Comparison of ENCODE assay signal across 15 mouse cellular contexts in genomic region chr1:20997328-20997689, GRCm38 (mm10). TPM values are rescaled to one million over a fixed set of nuclear protein-coding genes. Genes with fewer than 3 reads are reported as not detected.
DNase-seq lines count a peak whose midpoint lies in the region; ATAC-seq lines count a peak whose summit lies in the region.
"Had no signal": no experiment of that assay in that cellular context is flagged by ENCODE, and none has a peak within 500 bp of the region (broad histone marks: within the 10 kb centered on the region; RNA-seq: fewer than 3 reads in every experiment).

No protein-coding gene starts in this region.

- no peak overlapping the region for H3K4me3 ChIP-seq in forebrain, embryonic 10.5 days
- no peak overlapping the region for H3K4me3 ChIP-seq in forebrain, embryonic 16.5 days (replicated peaks; ENCODE audit: low read length)
- H3K4me3 ChIP-seq in kidney, embryonic 16.5 days (ENCODE audit: low read length) = no peak overlapping the region
- H3K4me3 ChIP-seq: limb, embryonic 13.5 days; myocyte had no signal

- no peaks in the 10 kb centered on the region for H3K9me3 ChIP-seq in forebrain, embryonic 10.5 days
- H3K9me3 ChIP-seq in forebrain, embryonic 16.5 days (ENCODE audit: control insufficient read depth, low read length) = no peaks in the 10 kb centered on the region
- no peaks in the 10 kb centered on the region for H3K9me3 ChIP-seq in kidney, embryonic 16.5 days (ENCODE audit: low read length)
- H3K9me3 ChIP-seq: limb, embryonic 13.5 days had no signal

- H3K27ac ChIP-seq in forebrain, embryonic 10.5 days = 0 out of 2 replicates have a peak overlapping the region, but pooled peaks have one; percentile 25
- no peak overlapping the region for H3K27ac ChIP-seq in forebrain, embryonic 16.5 days (ENCODE audit: low read length)
- no peak overlapping the region for H3K27ac ChIP-seq in kidney, embryonic 16.5 days (ENCODE audit: low read length)
- H3K27ac ChIP-seq: limb, embryonic 13.5 days had no signal

- H3K4me1 ChIP-seq in forebrain, embryonic 10.5 days = peaks cover 22% of the 10 kb centered on the region
- peaks cover 6% of the 10 kb centered on the region for H3K4me1 ChIP-seq in forebrain, embryonic 16.5 days (replicated peaks; ENCODE audit: control insufficient read depth, insufficient read depth, low read length)
- peaks cover 14% of the 10 kb centered on the region for H3K4me1 ChIP-seq in kidney, embryonic 16.5 days (ENCODE audit: insufficient read depth, low read length)

- H3K9ac ChIP-seq in forebrain, embryonic 16.5 days (replicated peaks; ENCODE audit: low read depth, low read length) = no peak overlapping the region
- H3K9ac ChIP-seq in kidney, embryonic 16.5 days (replicated peaks; ENCODE audit: low read length) = no peak overlapping the region
- H3K9ac ChIP-seq: limb, embryonic 13.5 days had no signal

- H3K4me2 ChIP-seq in forebrain, embryonic 16.5 days (ENCODE audit: low read length) = no peak overlapping the region
- no peak overlapping the region for H3K4me2 ChIP-seq in kidney, embryonic 16.5 days (replicated peaks; ENCODE audit: low read depth, low read length)
- H3K4me2 ChIP-seq: limb, embryonic 13.5 days had no signal

- no peak for ATAC-seq in forebrain, embryonic 16.5 days
- ATAC-seq in kidney, embryonic 16.5 days (ENCODE audit: low FRiP score, low TSS enrichment) = peak; percentile 29; the same call in 1 of the 2 replicates
- ATAC-seq: forebrain, embryonic 14.5 days had no signal

- 81% methylated on average over 2 of the region's 2 CpGs for WGBS in forebrain, embryonic 10.5 days
- 76% methylated on average over 2 of the region's 2 CpGs for WGBS in forebrain, embryonic 16.5 days
- WGBS in kidney, embryonic 16.5 days = 50% methylated on average over 2 of the region's 2 CpGs

- intact Hi-C loops in left cerebral cortex, postnatal 4 days (cut with DNase I) = no loop called here

- H3K36me3 ChIP-seq in forebrain, embryonic 10.5 days (replicated peaks) = peaks cover 39% of the 10 kb centered on the region
- no peaks in the 10 kb centered on the region for H3K36me3 ChIP-seq in forebrain, embryonic 16.5 days (ENCODE audit: control insufficient read depth, insufficient read depth)
- peaks cover 21% of the 10 kb centered on the region for H3K36me3 ChIP-seq in kidney, embryonic 16.5 days (ENCODE audit: insufficient read depth, low read length)

- H3K27me3 ChIP-seq in forebrain, embryonic 10.5 days (ENCODE audit: poor library complexity, severe bottlenecking) = no peaks in the 10 kb centered on the region
- no peaks in the 10 kb centered on the region for H3K27me3 ChIP-seq in forebrain, embryonic 16.5 days (replicated peaks; ENCODE audit: control insufficient read depth, insufficient read depth, low read length)
- H3K27me3 ChIP-seq in kidney, embryonic 16.5 days (ENCODE audit: insufficient read depth, low read length) = no peaks in the 10 kb centered on the region
- H3K27me3 ChIP-seq: limb, embryonic 13.5 days; Patski had no signal

- DNase-seq in forebrain, embryonic 10.5 days (ENCODE audit: extremely low spot score, low spot score) = no peak
- DNase-seq in kidney, adult 18-20 months = no peak
- peak; percentile 1 for DNase-seq in thymus, postnatal 14 days
- DNase-seq in thymus, postnatal 25 days = no peak
- DNase-seq in yolk sac, embryonic 10.5 days (ENCODE audit: low spot score) = peak; percentile 35
- no peak for DNase-seq in left cerebral cortex, postnatal 4 days
- DNase-seq: adrenal gland, adult 2 months; cerebellum, adult 9-11 months; kidney, postnatal 10 days had no signal

RNA-seq across cellular contexts. Expression of gene Efhc1, which starts 45.9 kb away (rescaled TPM):
- polyA plus RNA-seq in forebrain, embryonic 10.5 days (2016; fragmentation: Nextera tagmentation; extraction: Ambion mirVana) = 1.3 and 2.1 TPM in 2 replicates
- 2.0 and 2.3 TPM in 2 replicates for polyA plus RNA-seq in forebrain, embryonic 16.5 days (2015; fragmentation: Nextera tagmentation; extraction: Ambion mirVana)
- 2.5 and 2.6 TPM in 2 replicates for polyA plus RNA-seq in kidney, embryonic 16.5 days (2015; fragmentation: Nextera tagmentation; extraction: Ambion mirVana)
- total RNA-seq in left cerebral cortex, postnatal 4 days (2021) = 1 to 10 TPM in 1 of 2 experiments, under 1 TPM in 1; 0.97 to 2.2 TPM

Comparison
In these comparisons a context has a peak if more than half of its experiments do, and no peak if none do; other contexts are left out.
1. DNase-seq: peak in thymus, postnatal 14 days (single experiment) and yolk sac, embryonic 10.5 days (single experiment); none in forebrain, embryonic 10.5 days (single experiment), kidney, adult 18-20 months (single experiment), thymus, postnatal 25 days (single experiment) and left cerebral cortex, postnatal 4 days (single experiment).